Mouse (Mus musculus) lung, postnatal 0 days (tissue): ENCODE measurements at regions not wholly inside any gene's neighbourhood (a gene's known extent, or its start where the extent isn't known, plus 50 kb on each side); places are given as distances from the start of the nearest gene placed in this dataset.

ENCODE experiments used
- CTCF ChIP-seq: IDR thresholded peaks from 2 replicates; pipeline ENCODE4 v1.5.1; 2016; ENCODE audit warnings: antibody characterized with exemption, mild to moderate bottlenecking
- EP300 ChIP-seq: IDR thresholded peaks from 2 replicates; pipeline ENCODE4 v1.6.1; 2016; ENCODE audit warnings: antibody characterized with exemption, mild to moderate bottlenecking, control low read depth

- TF ChIP-seq EP300 (no peak), CTCF (no peak)
Observed at GRCm38 (mm10) chr1:98665584-98665983, 244.7 kb downstream of the Slco6d1 start.
